Mouse (Mus musculus): ENCODE results near the gene Kcnn3. TPM values are rescaled to one million over a fixed set of nuclear protein-coding genes. Genes with fewer than 3 reads are reported as not detected.

Kcnn3 gene
- polyA plus RNA-seq, 1 experiment, result 2.4 TPM

GRCm38 (mm10) chr3:89484766-89485524 lies 35.0 kb upstream of the Kcnn3 start:
- Histone ChIP-seq H3K36me3 (ENCODE audit: control insufficient read depth, insufficient read depth, low read length) (no peaks in the 10 kb centered on the region), H3K4me3 (ENCODE audit: control insufficient read depth, insufficient read depth, low read length) (no peak overlapping the region), H3K27ac (ENCODE audit: control insufficient read depth, insufficient read depth, low read length) (no peak overlapping the region), H3K4me1 (replicated peaks; ENCODE audit: control insufficient read depth, insufficient read depth, low read length) (no peaks in the 10 kb centered on the region), H3K27me3 (ENCODE audit: control insufficient read depth, insufficient read depth, low read length) (no peaks in the 10 kb centered on the region; the same call in 1 of the 2 replicates)
- WGBS, result 21% methylated on average over 24 of the region's 24 CpGs
- DNase-seq, result peak; percentile 80
- TF ChIP-seq POLR2A (IDR thresholded peaks at IDR 0.05; ENCODE audit: control insufficient read depth, extremely low read depth, insufficient read depth, low read length, poor library complexity), result no peak
- TF ChIP-seq CTCF (IDR thresholded peaks at IDR 0.05; ENCODE audit: borderline replicate concordance, control insufficient read depth, extremely low read depth, insufficient read depth, low read length, poor library complexity), result peak; percentile 97

GRCm38 (mm10) chr3:89486111-89486510 lies 33.9 kb upstream of the Kcnn3 start:
- TF ChIP-seq CTCF (IDR thresholded peaks at IDR 0.05; ENCODE audit: borderline replicate concordance, control insufficient read depth, extremely low read depth, insufficient read depth, low read length, poor library complexity) (no peak), POLR2A (IDR thresholded peaks at IDR 0.05; ENCODE audit: control insufficient read depth, extremely low read depth, insufficient read depth, low read length, poor library complexity) (no peak)
- Histone ChIP-seq H3K27me3 (ENCODE audit: control insufficient read depth, insufficient read depth, low read length) (no peaks in the 10 kb centered on the region; the same call in 1 of the 2 replicates), H3K36me3 (ENCODE audit: control insufficient read depth, insufficient read depth, low read length) (no peaks in the 10 kb centered on the region), H3K4me1 (replicated peaks; ENCODE audit: control insufficient read depth, insufficient read depth, low read length) (no peaks in the 10 kb centered on the region), H3K27ac (ENCODE audit: control insufficient read depth, insufficient read depth, low read length) (no peak overlapping the region), H3K4me3 (ENCODE audit: control insufficient read depth, insufficient read depth, low read length) (no peak overlapping the region)
- no peak for DNase-seq
- 86% methylated on average over 8 of the region's 8 CpGs for WGBS

GRCm38 (mm10) chr3:89486916-89487702 lies 32.9 kb upstream of the Kcnn3 start:
- no peaks in the 10 kb centered on the region for H3K36me3 ChIP-seq (ENCODE audit: control insufficient read depth, insufficient read depth, low read length)
- H3K27me3 ChIP-seq (ENCODE audit: control insufficient read depth, insufficient read depth, low read length), result no peaks in the 10 kb centered on the region; the same call in 1 of the 2 replicates
- H3K4me1 ChIP-seq (replicated peaks; ENCODE audit: control insufficient read depth, insufficient read depth, low read length), result no peaks in the 10 kb centered on the region
- TF ChIP-seq CTCF (IDR thresholded peaks at IDR 0.05; ENCODE audit: borderline replicate concordance, control insufficient read depth, extremely low read depth, insufficient read depth, low read length, poor library complexity) (no peak), POLR2A (IDR thresholded peaks at IDR 0.05; ENCODE audit: control insufficient read depth, extremely low read depth, insufficient read depth, low read length, poor library complexity) (no peak)
- H3K4me3 ChIP-seq (ENCODE audit: control insufficient read depth, insufficient read depth, low read length), result no peak overlapping the region
- WGBS, result 66% methylated on average over 20 of the region's 20 CpGs
- DNase-seq, result no peak
- no peak overlapping the region for H3K27ac ChIP-seq (ENCODE audit: control insufficient read depth, insufficient read depth, low read length)

- Histone ChIP-seq H3K36me3 (ENCODE audit: control insufficient read depth, insufficient read depth, low read length) (no peaks in the 10 kb centered on the region), H3K27ac (ENCODE audit: control insufficient read depth, insufficient read depth, low read length) (no peak overlapping the region), H3K4me3 (ENCODE audit: control insufficient read depth, insufficient read depth, low read length) (no peak overlapping the region), H3K27me3 (ENCODE audit: control insufficient read depth, insufficient read depth, low read length) (no peaks in the 10 kb centered on the region; the same call in 1 of the 2 replicates), H3K4me1 (replicated peaks; ENCODE audit: control insufficient read depth, insufficient read depth, low read length) (no peaks in the 10 kb centered on the region)
- no peak for TF ChIP-seq POLR2A (IDR thresholded peaks at IDR 0.05; ENCODE audit: control insufficient read depth, extremely low read depth, insufficient read depth, low read length, poor library complexity)
- no peak for TF ChIP-seq CTCF (IDR thresholded peaks at IDR 0.05; ENCODE audit: borderline replicate concordance, control insufficient read depth, extremely low read depth, insufficient read depth, low read length, poor library complexity)
- DNase-seq, result no peak
- WGBS, result 88% methylated on average over 3 of the region's 3 CpGs
Observed at GRCm38 (mm10) chr3:89490790-89491189, 29.2 kb upstream of the Kcnn3 start.

GRCm38 (mm10) chr3:89491559-89491958 lies 28.4 kb upstream of the Kcnn3 start:
- no peaks in the 10 kb centered on the region for H3K4me1 ChIP-seq (replicated peaks; ENCODE audit: control insufficient read depth, insufficient read depth, low read length)
- H3K27ac ChIP-seq (ENCODE audit: control insufficient read depth, insufficient read depth, low read length), result no peak overlapping the region
- H3K27me3 ChIP-seq (ENCODE audit: control insufficient read depth, insufficient read depth, low read length), result no peaks in the 10 kb centered on the region; the same call in 1 of the 2 replicates
- 74% methylated on average over 5 of the region's 5 CpGs for WGBS
- no peak overlapping the region for H3K4me3 ChIP-seq (ENCODE audit: control insufficient read depth, insufficient read depth, low read length)
- TF ChIP-seq CTCF (IDR thresholded peaks at IDR 0.05; ENCODE audit: borderline replicate concordance, control insufficient read depth, extremely low read depth, insufficient read depth, low read length, poor library complexity) (no peak), POLR2A (IDR thresholded peaks at IDR 0.05; ENCODE audit: control insufficient read depth, extremely low read depth, insufficient read depth, low read length, poor library complexity) (no peak)
- no peak for DNase-seq
- H3K36me3 ChIP-seq (ENCODE audit: control insufficient read depth, insufficient read depth, low read length), result no peaks in the 10 kb centered on the region

- Histone ChIP-seq H3K4me1 (replicated peaks; ENCODE audit: control insufficient read depth, insufficient read depth, low read length) (no peaks in the 10 kb centered on the region), H3K27me3 (ENCODE audit: control insufficient read depth, insufficient read depth, low read length) (no peaks in the 10 kb centered on the region; the same call in 1 of the 2 replicates), H3K36me3 (ENCODE audit: control insufficient read depth, insufficient read depth, low read length) (no peaks in the 10 kb centered on the region), H3K4me3 (ENCODE audit: control insufficient read depth, insufficient read depth, low read length) (no peak overlapping the region), H3K27ac (ENCODE audit: control insufficient read depth, insufficient read depth, low read length) (no peak overlapping the region)
- no peak for TF ChIP-seq CTCF (IDR thresholded peaks at IDR 0.05; ENCODE audit: borderline replicate concordance, control insufficient read depth, extremely low read depth, insufficient read depth, low read length, poor library complexity)
- TF ChIP-seq POLR2A (IDR thresholded peaks at IDR 0.05; ENCODE audit: control insufficient read depth, extremely low read depth, insufficient read depth, low read length, poor library complexity), result no peak
- no peak for DNase-seq
- WGBS, result 82% methylated on average over 8 of the region's 8 CpGs
Observed at GRCm38 (mm10) chr3:89492701-89493151, 27.2 kb upstream of the Kcnn3 start.
